Mouse (Mus musculus) layer of hippocampus, adult 11-12 months (tissue): ENCODE data around the gene Prr18.
"Not testable (repeated sequence)": the region's sequence is repeated elsewhere in the genome, so short reads cannot be mapped to it uniquely, and the experiment has no call there.

Source experiments
- DNase-seq: peaks from one replicate; pipeline ENCODE4 v3.0.0; 2022; ENCODE audit warnings: low spot score

The Prr18 gene

GRCm38 (mm10) chr17:8337159-8337558 is at the start of gene Prr18:
TSS of gene Prr18 (plus strand) at chr17:8337459.
- DNase-seq, result not testable (repeated sequence)

- no peak for DNase-seq
Observed at GRCm38 (mm10) chr17:8289993-8290679, 47.1 kb upstream of the Prr18 start.

GRCm38 (mm10) chr17:8290736-8291135 is 46.5 kb upstream of the Prr18 start:
- DNase-seq, result no peak

DNA sequence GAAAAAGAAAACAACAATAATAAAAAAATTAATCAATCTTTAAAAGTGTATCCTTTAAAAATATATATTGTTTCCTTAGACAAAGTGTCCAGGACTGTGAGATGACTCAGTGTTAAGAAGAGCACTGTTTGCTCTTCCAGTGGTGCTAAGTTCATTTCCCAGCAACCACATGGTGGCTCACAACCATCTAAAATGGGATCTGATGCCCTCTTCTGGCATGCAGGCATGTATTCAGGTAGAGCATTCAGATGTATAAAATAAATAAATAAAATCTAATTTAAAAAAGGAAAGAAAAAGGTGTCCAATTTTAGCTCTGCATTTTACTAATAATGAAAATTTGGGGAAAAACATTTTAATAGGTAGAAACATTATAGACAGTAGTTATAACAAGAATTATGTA is 41.4 kb upstream of the Prr18 start:
- DNase-seq, result no peak

- DNase-seq, result no peak
Observed at GRCm38 (mm10) chr17:8296313-8296844, 40.9 kb upstream of the Prr18 start.

DNA sequence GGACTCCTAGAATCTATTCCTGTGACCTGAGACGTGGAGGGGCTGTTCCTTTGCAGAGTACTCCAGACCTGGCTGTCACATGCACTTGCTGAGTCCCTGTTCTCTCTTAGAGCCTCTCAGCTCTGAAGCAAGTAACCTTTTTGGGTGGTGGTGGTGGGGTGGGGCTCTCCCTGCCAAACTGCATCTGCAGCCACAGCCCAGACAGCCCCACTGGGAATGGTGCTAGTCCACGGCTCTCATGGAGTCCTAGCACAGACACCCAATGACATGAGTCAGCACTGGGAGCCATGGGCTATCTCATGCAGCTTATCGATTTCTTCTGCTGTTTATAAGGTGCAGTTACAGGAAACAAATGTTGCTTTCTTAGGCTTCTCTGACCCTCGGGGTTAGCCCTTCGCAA is 39.5 kb upstream of the Prr18 start:
- no peak for DNase-seq

GRCm38 (mm10) chr17:8298281-8298680 is 39.0 kb upstream of the Prr18 start:
- no peak for DNase-seq

- DNase-seq, result peak; percentile 44
Observed at GRCm38 (mm10) chr17:8299524-8299923, 37.7 kb upstream of the Prr18 start.

DNA sequence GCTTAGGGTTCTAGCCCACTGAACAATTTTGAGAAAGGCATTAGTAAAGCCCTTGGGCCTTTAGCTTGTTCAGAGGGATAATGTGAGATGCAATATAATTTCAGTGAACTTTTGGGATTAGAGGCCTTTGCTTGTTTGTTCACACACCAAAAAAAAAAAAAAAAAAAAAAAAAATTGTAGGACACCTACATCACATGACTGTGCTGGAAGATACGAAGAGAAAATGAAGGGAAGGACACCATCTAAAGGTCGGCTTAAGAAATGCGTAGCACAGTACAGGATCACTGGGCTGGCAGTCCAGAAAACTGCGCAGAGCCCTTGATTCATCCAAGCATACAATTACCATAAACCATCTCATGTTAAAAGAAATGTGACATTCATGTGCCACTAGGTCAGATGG is 35.7 kb upstream of the Prr18 start:
- no peak for DNase-seq

GRCm38 (mm10) chr17:8302772-8303438 is 34.4 kb upstream of the Prr18 start:
- DNase-seq, result no peak

DNA sequence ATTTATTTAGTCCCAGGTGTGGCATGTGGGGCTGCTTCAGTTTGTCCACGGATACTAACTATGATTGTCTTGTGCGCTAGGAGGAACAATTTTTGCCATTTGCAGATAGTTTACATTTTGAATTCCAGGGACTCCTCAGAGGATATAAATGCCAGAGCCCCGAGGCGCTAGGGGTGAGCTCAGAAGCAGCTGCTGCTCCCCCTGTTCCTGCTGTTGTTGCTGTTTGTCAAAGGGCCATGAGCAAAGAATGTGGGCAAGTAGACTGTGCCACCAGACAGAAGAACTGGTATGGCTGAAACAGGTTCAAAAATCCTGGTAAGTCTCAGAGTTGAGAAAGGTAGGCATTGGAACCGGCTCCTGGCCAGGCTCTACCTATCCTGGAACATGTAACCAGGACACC is 33.6 kb upstream of the Prr18 start:
- no peak for DNase-seq

GRCm38 (mm10) chr17:8305801-8306200 is 31.5 kb upstream of the Prr18 start:
- peak; percentile 27 for DNase-seq

DNA sequence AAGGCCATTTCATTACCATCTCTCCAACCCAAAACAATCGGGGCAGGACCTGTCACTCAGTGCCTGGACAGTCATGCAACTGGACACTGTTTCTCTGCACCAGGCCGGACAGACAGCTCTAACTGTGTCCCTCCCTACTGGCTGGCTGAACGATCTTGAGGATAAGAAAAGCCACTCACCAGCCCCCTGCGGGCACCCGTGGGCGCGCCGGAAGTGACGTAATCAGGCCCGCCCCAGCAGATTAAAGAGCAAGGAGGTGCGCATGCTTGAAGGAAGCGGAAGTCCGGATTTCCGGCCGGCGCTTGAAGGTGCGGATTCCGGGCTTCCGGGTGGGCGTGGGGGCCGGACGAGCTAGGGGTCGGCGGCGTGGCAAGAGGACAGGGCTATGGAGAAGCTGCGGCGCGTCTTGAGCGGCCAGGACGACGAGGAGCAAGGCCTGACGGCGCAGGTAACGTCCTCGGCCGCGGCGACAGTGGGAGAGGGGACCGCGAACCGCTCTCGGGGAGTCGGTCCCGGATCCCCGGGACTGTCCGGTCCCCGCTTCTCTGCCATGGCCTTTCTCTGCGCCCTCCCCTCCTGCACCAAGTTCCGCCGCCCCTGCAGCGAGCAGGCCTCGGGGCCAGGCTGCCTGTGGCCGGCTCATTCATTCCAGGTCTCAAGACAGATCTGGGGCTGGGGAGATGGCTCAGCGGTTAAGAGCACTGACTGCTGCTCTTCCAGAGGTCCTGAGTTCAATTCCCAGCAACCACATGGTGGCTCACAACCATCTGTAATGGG is 26.2 kb upstream of the Prr18 start, which contains the start of gene Sft2d1:
TSS of gene Sft2d1 (plus strand) at position 265 of the 777 bp plus-strand sequence.
- DNase-seq, result peak; percentile 98

- DNase-seq, result no peak
Observed at GRCm38 (mm10) chr17:8311751-8312150, 25.5 kb upstream of the Prr18 start.

DNA sequence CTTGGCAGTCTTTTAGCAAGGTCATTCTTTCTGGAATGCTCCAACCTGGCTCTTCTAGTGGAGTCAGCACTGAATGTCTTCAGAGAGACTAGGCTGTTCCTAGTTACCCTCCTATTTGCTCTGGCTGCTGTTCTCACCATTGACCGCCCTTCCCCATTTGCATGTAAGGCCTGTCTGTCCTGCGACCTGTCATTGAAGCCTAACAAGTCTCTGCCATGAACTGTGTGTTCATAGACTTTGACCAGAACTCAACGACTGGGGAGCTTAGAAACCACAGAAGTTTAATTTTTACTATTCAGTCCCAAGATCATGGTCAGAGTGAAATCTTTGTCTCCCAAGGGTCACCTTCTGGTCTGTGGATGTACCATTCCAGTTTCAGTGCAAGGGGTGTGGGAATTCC is 23.3 kb upstream of the Prr18 start:
- no peak for DNase-seq

GRCm38 (mm10) chr17:8316251-8316650 is 21.0 kb upstream of the Prr18 start:
- DNase-seq, result no peak

DNA sequence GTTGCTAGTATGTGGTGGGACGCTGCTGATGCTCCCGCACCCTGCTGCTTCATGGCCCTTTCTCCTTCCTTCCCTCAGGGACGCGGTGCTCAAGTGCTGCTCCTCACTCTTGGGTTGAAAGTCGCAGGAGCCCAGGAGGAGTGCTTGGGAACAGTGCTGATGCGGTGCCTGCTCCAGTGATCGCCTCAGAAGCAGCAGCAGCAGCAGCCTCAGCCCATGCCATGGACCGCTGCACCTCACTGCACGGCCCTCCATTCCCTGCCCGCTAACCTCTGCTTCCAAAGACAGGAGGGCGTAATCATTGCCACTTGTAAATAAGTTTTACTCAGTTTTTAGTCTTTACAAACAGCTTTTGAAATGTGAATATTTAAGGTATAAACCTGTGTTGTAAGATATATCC is 10.4 kb upstream of the Prr18 start:
- DNase-seq, result not testable (repeated sequence)

GRCm38 (mm10) chr17:8328511-8329174 is 8.6 kb upstream of the Prr18 start:
- no peak for DNase-seq

DNA sequence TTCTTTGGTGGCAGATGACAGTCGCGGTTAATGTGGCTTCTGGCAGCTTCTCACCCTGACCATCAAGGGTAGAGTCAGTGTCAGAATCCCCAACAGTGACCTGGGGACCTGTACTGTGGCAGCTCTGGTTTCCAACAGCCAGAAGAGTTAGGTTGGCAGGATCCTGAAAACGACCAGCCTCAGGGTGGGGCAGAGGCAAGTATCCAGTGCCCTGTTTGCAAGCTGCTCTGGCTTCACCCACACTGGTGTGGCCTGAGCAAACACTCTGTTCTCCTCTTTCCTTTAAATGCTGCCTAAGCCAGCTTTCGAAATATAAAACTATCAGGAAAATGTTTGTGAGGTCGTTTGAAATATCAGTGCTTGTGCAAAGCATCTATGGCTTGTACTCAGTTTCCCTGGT is 6.7 kb upstream of the Prr18 start:
- no peak for DNase-seq

- DNase-seq, result no peak
Observed at GRCm38 (mm10) chr17:8339666-8340374, 2.6 kb downstream of the Prr18 start.
